Mouse (Mus musculus): ENCODE measurements at regions not wholly inside any gene's neighbourhood (a gene's known extent, or its start where the extent isn't known, plus 50 kb on each side); places are given as distances from the start of the nearest gene placed in this dataset.
"Not testable (repeated sequence)": the region's sequence is repeated elsewhere in the genome, so short reads cannot be mapped to it uniquely, and the experiment has no call there.

DNA sequence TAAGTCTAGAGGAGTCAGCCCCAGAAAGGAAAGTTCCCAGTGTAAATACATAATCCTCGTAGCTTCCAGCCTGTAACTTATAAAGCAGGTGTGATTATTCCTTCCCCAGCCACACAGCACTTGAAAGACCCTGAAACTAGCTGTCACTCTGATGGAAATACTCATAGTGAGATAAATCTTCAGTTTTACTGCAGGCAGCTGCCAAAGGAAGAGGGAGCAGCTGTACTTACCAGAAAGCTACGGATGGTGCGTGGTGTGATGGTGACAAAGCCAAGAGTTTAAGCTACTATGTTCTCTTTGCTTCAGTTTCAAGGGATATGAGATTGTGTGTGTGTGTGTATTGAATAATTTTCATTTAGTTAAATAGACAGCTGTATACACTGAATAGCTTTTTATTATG lies 1007.1 kb downstream of the Robo2 start:
- no peak for DNase-seq

DNA sequence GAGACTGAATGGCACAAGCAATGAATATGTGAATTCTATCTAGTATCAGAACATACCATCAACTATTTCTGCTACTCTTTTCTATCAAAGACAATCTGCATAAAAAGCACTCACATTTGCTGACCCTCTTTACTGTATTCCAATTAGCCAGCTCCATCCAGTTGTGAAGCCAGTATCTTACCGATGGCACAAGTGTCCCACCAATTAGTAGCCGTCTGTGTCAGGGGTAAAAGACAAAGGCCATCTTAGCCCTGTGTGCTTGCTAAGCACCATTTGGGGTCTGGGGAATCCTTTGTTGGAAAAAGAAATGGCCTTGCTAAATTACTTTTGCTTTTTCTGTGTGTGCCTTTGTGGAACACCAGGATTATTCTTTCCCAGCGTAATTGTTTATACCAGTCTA lies 1007.5 kb downstream of the Robo2 start:
- no peak for DNase-seq

DNA sequence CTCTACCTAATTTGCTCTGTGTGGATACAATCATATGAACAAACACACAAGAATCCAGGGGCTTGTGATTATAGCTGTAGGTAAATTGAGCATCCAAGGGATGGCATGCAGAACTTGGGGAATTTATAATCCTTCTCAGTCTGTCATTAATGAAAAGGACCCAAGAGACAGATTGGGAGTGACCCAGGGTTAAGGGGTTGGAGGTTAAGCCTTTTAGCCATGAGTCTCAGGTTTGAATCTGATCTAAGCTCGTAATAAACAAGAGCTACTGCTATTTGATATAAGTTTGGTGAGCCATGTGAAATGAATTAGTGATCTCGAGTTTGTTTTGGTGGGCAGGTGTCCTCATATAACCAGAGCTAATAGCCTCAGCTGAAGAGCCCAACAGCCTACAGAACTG lies 1032.6 kb downstream of the Robo2 start:
- DNase-seq, result no peak

DNA sequence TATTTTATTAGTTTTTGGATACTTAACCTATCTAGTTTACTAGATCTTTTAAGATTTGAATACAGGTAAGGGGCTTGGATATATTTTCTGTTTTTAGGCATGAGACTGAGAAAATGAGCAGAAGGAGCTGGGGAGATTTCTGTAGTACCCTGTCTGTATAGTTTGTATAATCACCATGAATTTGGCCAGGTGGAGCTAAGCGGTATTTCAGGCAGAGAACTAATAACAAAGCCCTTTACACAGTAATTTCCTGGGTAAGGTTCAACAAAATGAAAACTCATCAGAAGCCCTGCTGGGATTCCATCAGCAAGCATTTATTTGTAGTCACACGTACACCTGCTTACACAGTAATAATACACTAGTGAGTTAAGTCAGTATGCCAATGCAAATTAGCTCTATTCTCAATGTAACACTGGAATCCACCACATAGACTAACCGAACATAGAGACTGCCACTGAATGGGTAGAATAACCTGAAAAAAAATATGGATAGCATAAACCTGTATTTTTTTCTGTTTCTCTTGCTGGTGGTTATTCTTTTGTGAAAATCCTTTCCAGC lies 1036.9 kb downstream of the Robo2 start:
- no peak for DNase-seq

DNA sequence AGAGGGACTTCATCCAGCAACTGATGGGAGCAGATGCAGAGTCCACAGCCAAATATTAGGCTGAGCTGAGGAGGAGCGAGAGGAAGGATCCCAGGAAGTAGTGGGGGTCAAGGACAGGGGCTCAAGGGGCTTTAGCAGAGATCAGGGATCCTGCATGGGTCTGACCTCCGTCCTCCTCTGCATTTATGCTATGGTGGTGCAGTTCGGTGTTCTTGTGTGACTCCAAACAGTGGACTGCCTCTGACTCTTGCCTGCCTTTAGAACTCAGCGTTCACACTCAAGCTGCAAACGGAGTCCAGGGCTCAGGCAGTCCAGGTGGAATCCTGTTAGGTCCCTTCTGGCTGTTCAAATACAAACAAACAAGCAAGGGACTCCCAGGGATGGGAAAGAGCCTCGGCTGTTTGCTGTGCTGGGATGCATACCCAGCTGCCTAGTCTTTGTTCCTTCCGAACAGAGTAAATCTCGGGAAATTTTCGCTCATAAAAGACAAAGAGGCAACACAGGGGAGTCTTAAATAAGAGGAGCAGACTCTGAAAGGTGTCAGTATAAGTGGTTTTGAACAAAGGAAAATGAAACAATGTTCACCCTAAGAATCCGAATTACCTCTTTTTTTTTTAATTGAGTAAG lies 1042.9 kb downstream of the Robo2 start:
- no peak for DNase-seq

DNA sequence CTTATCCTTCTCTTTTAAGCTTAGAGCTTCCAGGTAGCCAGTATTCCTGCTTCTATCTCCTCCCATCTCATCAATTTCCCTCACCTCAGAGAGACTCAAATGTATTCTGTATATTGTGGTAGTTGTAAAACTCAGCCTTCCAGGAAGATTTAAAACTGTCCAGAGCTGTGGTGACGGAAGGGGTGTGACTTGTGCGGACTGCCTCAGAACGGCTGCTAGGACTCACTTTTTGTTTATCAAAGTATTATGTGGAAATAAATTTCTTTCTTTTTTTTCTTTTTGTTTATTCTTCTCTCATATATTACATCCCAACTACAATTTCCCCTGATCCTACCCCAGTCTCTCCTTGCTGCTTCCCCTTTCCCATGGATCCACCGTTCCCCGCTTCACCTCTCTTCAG lies 1043.7 kb downstream of the Robo2 start:
- DNase-seq, result no peak

DNA sequence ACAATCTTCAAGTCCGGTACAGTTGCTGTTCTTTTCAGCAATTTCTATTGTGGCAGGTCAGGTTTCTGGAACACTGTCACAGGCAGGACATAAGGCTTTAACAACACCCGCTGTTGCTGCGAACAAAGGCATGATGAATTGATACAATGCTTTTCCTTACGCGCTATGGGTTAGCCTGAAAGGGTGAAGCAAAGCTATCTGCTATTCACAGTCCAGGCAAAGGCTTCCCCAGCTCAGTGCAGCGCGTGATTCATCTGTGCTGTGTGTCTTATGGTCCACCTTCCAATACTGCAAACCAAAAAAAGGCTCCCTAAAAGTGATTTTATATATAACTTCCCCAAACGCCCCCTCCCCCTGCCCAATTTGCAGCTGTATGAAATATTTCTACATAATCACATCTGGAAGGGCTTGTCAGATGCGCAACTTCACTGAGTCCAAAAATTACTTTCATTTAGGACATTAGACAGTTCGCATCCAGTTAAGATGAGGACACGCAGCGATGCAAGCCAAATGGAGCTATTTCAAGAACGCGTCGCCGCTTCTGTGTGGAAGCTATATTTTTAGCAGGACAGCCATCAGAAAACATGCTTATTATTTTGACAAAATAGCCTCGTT lies 1044.3 kb downstream of the Robo2 start:
- no peak for DNase-seq

DNA sequence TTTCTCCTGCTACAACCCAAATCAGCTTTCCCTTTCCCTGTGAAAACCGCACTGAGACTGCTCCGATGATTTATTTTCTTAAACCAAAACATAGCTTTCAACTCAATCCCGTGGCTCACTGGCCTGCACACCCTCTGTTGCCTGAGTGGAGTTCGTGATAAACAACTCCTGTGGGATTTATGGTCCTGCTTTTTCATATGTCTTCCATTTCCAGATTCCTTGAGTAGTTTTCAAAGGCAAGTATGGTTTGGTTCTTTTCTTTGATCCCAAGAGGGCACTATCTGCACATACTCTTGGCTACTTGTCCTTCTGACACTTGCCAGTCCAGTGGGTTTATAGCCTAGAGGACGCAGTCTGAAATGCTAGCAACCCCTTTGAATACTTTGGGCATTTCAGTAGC lies 1042.6 kb downstream of the Robo1 start:
- DNase-seq, result no peak

DNA sequence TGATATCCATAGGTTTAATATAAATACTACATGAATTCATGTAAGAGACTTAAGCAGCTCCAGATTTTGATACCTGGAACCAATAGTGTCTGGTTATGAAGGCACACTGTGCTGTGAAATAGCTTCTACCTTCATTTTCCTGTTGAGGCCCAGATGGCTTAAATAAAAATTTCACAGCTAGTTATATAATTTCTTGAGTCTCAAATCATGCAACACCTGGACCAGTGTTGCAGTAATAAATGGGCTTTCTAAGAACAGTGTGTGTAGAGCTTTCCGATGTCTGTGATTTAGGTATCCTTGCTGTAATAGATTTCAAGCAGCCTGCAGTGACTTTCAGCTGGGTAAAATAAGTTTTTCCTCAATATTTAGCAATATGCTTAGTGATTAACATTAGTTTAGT lies 1035.8 kb downstream of the Robo1 start:
- DNase-seq, result no peak

DNA sequence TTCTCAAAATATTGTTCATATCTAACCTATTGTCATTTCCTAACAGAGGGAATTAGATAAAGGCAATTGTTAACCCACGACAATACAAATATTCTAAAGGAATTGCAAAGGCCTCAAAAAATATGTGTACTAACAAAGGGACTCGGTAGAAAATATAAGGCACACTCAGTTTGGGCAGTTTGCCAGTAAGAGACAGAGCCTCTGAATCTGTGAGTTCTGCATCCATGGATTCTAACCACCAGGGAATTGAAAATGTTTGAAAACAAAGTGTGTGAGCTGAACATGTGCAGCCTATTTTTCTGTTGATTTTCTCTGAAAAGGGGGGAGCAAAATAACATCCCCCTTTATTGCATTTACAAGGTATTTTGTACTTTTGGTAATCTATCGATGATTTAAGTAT lies 1035.4 kb downstream of the Robo1 start:
- DNase-seq, result no peak

DNA sequence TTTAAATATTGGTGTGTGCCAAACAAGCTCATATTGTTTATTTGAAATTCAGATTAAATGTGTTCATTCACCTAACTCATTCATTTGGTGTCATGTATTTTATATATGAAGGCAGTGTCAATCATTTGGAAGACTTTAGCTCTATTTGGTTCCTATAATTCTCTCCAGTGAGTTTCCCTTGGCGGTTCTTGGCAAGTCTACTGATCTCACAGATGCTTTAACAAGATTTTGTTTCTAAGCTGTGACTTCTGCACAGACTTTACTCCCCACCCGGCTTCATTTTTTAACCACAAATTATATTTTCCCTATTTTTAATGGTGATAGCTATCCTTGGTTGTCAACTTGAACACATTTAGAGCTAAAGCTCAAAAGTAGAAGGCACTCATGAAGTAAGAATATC lies 1009.5 kb downstream of the Robo1 start:
- DNase-seq, result no peak

DNA sequence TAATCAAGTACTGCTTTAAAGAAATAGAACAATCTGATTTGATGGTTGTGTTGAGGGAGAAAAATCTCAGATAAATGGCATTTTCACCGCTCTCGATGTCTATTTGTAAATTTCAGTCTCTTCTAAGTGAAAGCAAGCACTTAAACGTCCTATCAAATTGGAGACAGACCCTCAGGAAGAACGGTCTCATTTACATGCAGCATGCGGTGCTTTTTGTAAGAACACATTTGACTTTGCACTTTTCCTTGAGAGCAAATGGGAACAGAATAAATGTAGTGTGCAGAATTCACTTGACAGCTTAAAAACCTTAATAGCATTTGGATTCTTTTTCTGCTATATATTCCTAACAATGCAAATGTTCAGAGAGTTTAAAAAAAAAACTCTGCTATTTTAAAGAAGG lies 1002.0 kb downstream of the Robo1 start:
- DNase-seq, result no peak

DNA sequence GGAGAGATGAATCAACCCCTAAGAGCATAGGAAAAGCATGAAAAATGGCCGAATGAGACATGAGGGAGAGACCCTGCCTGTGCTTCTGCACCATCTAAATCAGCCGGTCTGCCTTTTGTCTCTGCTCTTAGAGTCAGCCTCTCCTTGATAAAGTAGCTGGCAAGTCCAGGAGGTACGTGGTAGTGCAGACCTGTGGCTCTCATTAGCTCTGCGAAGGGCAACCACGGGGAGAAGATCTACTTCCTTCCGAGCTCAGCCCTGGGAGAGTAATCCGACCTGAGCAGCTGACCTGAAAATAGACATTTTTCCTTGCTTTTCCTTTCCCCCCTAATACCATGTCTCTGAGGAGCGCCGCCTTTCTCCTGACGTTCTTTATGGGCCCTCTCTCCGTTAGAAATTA lies 971.8 kb downstream of the Robo1 start:
- no peak for DNase-seq

DNA sequence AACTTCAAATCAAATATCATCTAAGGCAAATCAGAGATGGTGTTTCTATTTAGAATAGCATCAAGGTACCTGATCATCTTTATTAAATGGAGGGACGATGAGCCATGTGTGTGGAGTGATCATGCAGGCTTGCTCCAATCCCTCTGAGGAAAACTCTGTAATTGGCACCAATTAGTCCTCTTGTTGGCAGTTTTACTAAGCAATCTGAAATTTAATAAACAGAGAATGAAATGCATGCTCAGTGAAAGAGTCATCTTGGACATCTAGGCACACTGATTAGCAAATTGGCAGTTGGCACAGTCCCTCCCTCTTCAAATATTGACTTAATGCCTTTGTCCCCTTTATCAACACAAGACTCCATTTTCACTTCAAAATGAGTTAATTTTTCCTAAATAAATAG lies 951.6 kb downstream of the Robo1 start:
- DNase-seq, result no peak

DNA sequence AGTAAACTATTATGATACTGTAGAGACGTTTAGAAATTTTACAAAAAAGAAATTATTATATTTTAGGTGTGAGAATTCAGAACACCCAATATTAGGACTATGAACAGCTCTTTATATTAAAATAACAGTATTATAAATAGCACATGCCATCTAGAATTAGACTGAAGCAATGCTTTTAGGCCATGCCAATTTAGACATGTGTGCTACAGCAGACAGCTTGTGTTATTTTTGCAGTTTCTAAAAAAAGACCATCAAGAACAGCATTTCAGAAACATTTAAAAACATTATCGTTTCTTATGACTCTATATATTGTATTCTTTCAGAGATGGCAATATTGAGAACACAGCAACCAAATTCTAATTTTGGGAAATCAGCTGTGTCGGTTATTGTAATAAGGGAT lies 951.2 kb downstream of the Robo1 start:
- DNase-seq, result no peak

DNA sequence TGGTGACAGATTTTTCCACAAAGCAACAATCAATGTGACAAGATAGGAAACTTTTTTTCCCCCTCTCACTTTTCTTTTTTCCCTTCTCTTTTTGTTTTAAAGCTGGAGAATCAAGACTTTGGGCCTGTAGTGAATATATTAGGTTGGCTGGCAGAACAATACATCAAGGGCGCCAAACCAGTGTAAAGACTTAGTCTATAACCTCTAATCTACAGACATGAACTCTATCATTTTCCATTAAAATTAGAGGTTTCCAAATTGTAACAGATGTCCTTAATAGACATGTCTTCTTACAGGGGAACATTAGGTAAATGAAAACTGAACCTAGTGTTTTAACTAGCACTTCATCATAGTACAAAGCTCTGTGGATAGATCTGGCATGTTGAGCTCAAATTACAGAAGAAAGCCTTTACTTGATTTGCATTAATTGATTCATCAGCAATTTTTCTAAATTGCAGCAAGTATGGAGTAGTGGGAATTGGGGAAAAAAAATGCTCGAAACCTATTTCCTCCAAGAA lies 937.0 kb downstream of the Robo1 start:
- DNase-seq, result no peak

DNA sequence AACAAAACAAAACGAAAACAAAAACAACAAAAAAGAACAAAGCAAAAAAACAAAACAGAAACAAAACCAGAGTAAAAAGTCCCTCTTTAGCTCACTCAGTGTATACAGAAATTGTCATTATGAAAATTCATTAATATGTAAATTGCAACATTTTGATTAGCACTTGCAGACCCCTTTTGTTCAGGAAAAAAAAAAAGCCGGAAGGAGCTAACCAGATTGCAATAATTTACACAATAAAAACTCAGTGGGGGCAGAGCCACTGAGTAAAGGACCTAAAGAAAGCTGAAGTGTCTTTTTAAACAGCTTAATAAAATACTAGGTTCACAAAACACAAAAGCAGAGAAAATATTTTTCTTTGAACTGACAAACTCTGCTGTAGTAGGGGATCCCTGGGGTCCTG lies 922.5 kb downstream of the Robo1 start:
- DNase-seq, result no peak

DNA sequence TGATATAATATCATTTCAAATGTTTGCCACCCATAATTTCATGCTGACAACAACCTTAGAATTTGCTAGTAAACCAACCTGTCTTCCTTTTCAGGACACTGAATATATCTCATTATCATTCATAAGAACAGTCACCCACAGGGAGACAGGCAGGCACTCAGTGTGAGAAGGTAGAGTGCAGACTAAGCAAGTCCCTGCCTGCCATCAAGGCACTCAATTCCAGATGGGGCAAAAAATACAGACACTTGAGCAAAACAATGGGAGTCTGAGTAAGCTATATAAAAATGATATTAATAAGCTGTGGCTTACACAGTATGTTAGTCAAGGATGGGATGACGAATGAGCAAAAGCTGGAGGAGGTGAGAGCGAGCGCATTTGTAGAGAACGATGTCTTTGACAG lies 909.4 kb downstream of the Robo1 start:
- no peak for DNase-seq

DNA sequence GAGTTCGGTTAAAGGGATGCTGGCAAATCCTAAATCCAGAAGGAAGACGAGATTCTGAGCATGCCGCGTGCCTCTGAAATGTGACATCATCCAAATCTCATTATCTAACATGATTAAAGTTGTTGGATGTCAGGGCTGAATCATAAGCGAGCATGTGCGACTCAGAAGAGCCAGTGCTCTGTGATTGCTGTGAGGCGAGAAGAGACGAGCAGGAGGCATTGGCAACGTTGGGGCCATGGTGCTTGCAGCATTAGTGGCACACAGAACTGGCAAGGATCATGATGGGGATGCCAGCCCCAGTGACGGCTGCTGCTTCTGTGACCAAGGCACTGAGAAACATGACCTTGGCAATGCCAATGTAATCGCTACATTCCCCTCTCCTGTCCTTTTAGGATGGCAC lies 895.4 kb downstream of the Robo1 start:
- DNase-seq, result no peak

DNA sequence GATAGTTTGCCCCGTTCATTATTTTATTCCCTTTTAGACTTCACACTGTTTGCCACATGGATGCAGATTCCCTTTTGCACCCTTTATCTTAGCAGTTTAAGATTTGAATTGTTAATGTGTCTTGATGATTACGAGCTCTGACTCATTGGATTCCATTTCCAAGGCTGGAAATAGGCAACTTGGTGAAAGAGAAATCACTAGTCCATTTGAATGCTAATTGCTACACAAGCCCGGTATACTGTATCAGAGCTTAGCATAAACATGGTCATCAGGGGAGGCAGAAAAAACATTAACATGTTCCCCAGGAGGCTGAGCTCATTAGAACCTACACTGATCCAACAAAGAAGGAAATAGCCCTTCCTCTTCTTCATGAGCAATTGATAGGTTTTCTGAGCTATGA lies 892.9 kb downstream of the Robo1 start:
- no peak for DNase-seq

DNA sequence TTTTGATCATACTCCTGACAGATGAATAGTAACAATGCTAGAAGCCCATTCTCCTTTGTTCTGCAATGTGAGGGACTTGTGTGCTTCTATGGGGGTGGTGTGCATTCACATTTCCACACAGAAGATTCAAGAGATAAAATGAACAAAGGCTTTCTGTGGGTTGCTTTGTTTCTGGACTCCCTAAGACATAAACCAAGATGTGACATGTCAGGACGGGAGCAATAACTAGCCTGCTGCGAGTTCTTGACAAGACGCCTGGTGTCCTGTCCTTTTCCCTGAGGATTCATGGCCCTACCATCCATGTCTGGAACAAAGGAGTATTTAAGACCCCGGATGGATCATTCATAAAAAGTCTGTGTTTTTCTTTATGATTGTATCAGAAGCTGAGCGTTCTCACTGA lies 874.7 kb downstream of the Robo1 start:
- no peak for DNase-seq

DNA sequence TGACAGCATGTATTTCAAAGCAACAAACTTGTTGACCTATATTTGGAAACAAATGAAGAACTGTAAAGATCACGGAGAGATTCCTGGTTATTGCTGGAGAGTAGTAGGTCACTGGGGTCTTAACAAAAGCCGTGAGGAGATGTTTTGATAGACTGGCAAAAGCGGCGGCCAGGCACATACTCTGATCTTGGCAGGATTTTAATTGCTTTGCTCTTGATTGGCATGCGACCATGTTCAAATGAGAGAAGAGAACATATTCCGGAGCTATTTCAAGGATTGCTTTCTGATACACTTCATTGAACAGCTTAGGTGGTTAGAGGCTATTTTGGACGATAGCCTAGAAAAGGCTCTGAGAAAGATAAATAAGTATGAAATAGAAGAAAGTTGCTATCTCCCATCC lies 874.2 kb downstream of the Robo1 start:
- DNase-seq, result no peak

DNA sequence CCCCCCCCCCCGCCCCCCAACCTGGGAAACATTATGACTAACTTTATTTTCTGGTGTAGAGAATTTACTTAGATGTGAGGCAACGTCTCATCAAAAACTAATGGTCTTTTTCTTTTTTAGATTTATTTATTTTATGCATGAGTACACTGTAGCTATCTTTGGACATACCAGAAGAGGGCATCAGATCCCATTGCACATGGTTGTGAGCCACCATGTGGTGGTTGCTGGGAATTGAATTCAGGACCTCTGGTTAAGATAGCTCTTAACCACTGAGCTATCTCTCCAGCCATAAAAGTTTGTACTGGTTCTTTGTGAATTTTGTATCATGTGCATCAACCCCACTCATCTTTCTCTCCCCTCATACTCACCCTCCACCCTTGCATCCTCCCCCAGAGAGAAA lies 847.3 kb downstream of the Robo1 start:
- DNase-seq, result no peak

DNA sequence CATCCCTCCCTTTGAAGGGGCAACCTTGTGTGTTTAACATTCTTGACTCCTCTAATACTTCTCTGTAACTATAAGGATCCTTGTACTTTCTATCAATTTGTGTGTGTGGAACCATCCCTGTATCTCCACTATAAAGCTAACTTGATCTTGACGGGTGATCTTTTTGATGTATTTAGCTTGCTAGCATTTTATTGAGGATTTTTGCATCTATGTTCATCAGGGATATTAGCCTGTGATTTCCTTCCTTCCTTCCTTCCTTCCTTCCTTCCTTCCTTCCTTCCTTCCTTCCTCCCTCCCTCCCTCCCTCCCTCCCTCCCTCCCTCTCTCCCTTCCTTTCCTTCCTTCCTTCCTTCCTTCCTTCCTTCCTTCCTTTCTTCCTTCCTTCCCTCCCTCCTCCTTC lies 819.8 kb downstream of the Robo1 start:
- not testable (repeated sequence) for DNase-seq

DNA sequence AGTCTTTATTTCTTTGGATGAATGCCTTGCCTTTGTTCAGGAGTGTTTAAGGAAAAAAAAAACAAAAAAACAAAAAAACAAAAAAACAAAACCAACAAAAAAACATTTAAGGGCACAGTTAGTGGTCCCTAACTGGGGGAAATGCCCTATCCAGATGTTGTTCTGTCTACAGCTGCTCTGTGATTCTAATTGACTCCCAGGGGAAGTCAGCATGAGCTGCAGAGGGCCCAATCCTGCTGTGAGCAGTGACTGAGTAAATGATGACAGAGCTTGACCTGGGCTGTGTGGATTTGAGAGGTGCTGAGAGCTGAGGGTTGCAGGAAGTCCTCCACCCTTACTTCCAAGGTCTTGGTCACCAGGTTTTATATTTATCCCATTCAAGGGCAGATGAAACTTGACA lies 812.5 kb downstream of the Robo1 start:
- no peak for DNase-seq
